Mouse (Mus musculus) activated CD4-positive, CD25-positive, alpha-beta regulatory T cell, adult 4 months (primary cell): ENCODE results near the gene Prr36. TPM values are rescaled to one million over a fixed set of nuclear protein-coding genes. Genes with fewer than 3 reads are reported as not detected.
A peak's percentile ranks its signal among the peaks of the same experiment; 100 is the strongest.

Source experiments
- ATAC-seq: one replicate; pipeline ENCODE4 v1.8.0; 2017
- polyA plus RNA-seq, 2 experiments: library from polyadenylated mRNA; unstranded; fragments of 100-300 nt; shearing (Covaris generic); gene quantifications; one replicate each; pipeline ENCODE4 v1.2.1; 2017

The Prr36 gene
- polyA plus RNA-seq, 2 experiments from 2014 or later, result 0.15 TPM; not detected in 1

- ATAC-seq, result peak; percentile 18
These were observed 23.7 kb downstream of the Prr36 start for GRCm38 (mm10) chr8:4193588-4193894.

GRCm38 (mm10) chr8:4192807-4193587 lies 24.3 kb downstream of the Prr36 start:
- peak; percentile 91 for ATAC-seq

GRCm38 (mm10) chr8:4192305-4192704 lies 25.0 kb downstream of the Prr36 start:
- no peak for ATAC-seq

GRCm38 (mm10) chr8:4189031-4189722 lies 28.1 kb downstream of the Prr36 start:
- ATAC-seq, result no peak

- ATAC-seq, result no peak
These were observed 28.7 kb downstream of the Prr36 start for GRCm38 (mm10) chr8:4188605-4189004.

GRCm38 (mm10) chr8:4186151-4186550 lies 31.1 kb downstream of the Prr36 start:
- ATAC-seq, result no peak

- ATAC-seq, result no peak
These were observed 33.9 kb downstream of the Prr36 start for GRCm38 (mm10) chr8:4183409-4183808.

GRCm38 (mm10) chr8:4174018-4174417 lies 43.2 kb downstream of the Prr36 start:
- ATAC-seq, result no peak

- no peak for ATAC-seq
These were observed 44.8 kb downstream of the Prr36 start for GRCm38 (mm10) chr8:4172486-4172885.

- no peak for ATAC-seq
These were observed 49.3 kb downstream of the Prr36 start for GRCm38 (mm10) chr8:4167918-4168317.

GRCm38 (mm10) chr8:4166881-4167525 lies 50.3 kb downstream of the Prr36 start:
- no peak for ATAC-seq

- peak; percentile 91 for ATAC-seq
These were observed 51.2 kb downstream of the Prr36 start, which contains the start of gene Evi5l for GRCm38 (mm10) chr8:4165852-4166751. Gene Evi5l, plus strand, starts transcription at chr8:4166567.

- no peak for ATAC-seq
These were observed 51.9 kb downstream of the Prr36 start for GRCm38 (mm10) chr8:4165176-4165851.

GRCm38 (mm10) chr8:4162786-4163185 lies 54.5 kb downstream of the Prr36 start:
- no peak for ATAC-seq

Other genes starting within 250 kb of the Prr36 start
- gene Cd209f, start 111.6 kb downstream of the Prr36 start, polyA plus RNA-seq, result not detected
- gene Cd209g, start 83.4 kb downstream of the Prr36 start, polyA plus RNA-seq, result not detected
- 1 to 10 TPM; 4.1 TPM for gene Evi5l, start 50.9 kb downstream of the Prr36 start, polyA plus RNA-seq
- gene Lrrc8e, start 9.4 kb upstream of the Prr36 start, polyA plus RNA-seq, result not detected
- gene Map2k7, start 21.3 kb upstream of the Prr36 start, polyA plus RNA-seq, result 10 to 100 TPM; 18.3 to 29.8 TPM
- 1 to 10 TPM in 1 of 2 experiments, under 1 TPM in 1; 0.61 to 1.3 TPM for gene Gm49320, start 21.4 kb upstream of the Prr36 start, polyA plus RNA-seq
- 1 to 10 TPM; 3.5 to 6.8 TPM for gene Tgfbr3l, start 30.8 kb upstream of the Prr36 start, polyA plus RNA-seq
- gene Snapc2, start 35.6 kb upstream of the Prr36 start, polyA plus RNA-seq, result 10 to 100 TPM; 10.4 to 11.0 TPM
- under 1 TPM in 1 of 2 experiments, not detected in 1; 0.83 TPM for gene Ctxn1, start 41.8 kb upstream of the Prr36 start, polyA plus RNA-seq
- gene Timm44, start 58.5 kb upstream of the Prr36 start, polyA plus RNA-seq, result 10 to 100 TPM; 74.9 to 77.5 TPM
- 10 to 100 TPM in 1 of 2 experiments, 1 to 10 TPM in 1; 7.8 to 10.8 TPM for gene Ccl25, start 107.8 kb upstream of the Prr36 start, polyA plus RNA-seq
- gene Elavl1, start 108.0 kb upstream of the Prr36 start, polyA plus RNA-seq, result 10 to 100 TPM; 37.2 to 38.4 TPM